ENCODE assay signal across 7 mouse cellular contexts in genomic region chr9:106891829-106892551, GRCm38 (mm10). TPM values are rescaled to one million over a fixed set of nuclear protein-coding genes. Genes with fewer than 3 reads are reported as not detected.
DNase-seq lines count a peak whose midpoint lies in the region; ATAC-seq lines count a peak whose summit lies in the region.

Gene Manf (minus strand): TSS chr9:106891979.

- H3K4me1 ChIP-seq in intestine, embryonic 15.5 days (replicated peaks): peaks cover 28% of the 10 kb centered on the region
- peaks cover 54% of the 10 kb centered on the region for H3K4me1 ChIP-seq in midbrain, embryonic 10.5 days

- H3K27ac ChIP-seq in intestine, embryonic 15.5 days: peak within 1 kb of the TSS; percentile 97
- H3K27ac ChIP-seq in midbrain, embryonic 10.5 days (replicated peaks): peak within 1 kb of the TSS; percentile 94

- no peaks in the 10 kb centered on the region for H3K27me3 ChIP-seq in intestine, embryonic 15.5 days (replicated peaks)
- H3K27me3 ChIP-seq in midbrain, embryonic 10.5 days (ENCODE audit: low read depth, poor library complexity, severe bottlenecking): no peaks in the 10 kb centered on the region

- H3K4me3 ChIP-seq in intestine, embryonic 15.5 days (replicated peaks): peak within 1 kb of the TSS; percentile 88
- H3K4me3 ChIP-seq in midbrain, embryonic 10.5 days: peak within 1 kb of the TSS; percentile 83

- H3K4me2 ChIP-seq in intestine, embryonic 15.5 days (replicated peaks): peak within 1 kb of the TSS; percentile 89

- WGBS in intestine, embryonic 15.5 days: under 1% methylated on average over 59 of the region's 59 CpGs
- under 1% methylated on average over 59 of the region's 59 CpGs for WGBS in midbrain, embryonic 10.5 days

- peak; percentile 99 for DNase-seq in adrenal gland, adult 2 months
- peak; percentile 96 for DNase-seq in embryo, embryonic 11.5 days (ENCODE audit: low read depth, low spot score)
- DNase-seq in gastrocnemius, postnatal 36 days: peak; percentile 91 to 96
- DNase-seq in left cerebral cortex, postnatal 25 days (ENCODE audit: low spot score in 2 of 2): peak; percentile 99 to 100
- DNase-seq in midbrain, embryonic 10.5 days (ENCODE audit: low spot score): peak; percentile 98
- DNase-seq in right cerebral cortex, postnatal 4 days: peak; percentile 93

- H3K9me3 ChIP-seq in intestine, embryonic 15.5 days: no peaks in the 10 kb centered on the region
- no peaks in the 10 kb centered on the region for H3K9me3 ChIP-seq in midbrain, embryonic 10.5 days (replicated peaks)

- ATAC-seq in intestine, embryonic 15.5 days: peak; percentile 98

- peaks cover 16% of the 10 kb centered on the region for H3K36me3 ChIP-seq in intestine, embryonic 15.5 days
- H3K36me3 ChIP-seq in midbrain, embryonic 10.5 days: peaks cover 40% of the 10 kb centered on the region

- intact Hi-C loops in gastrocnemius, postnatal 36 days (cut with DNase I): no loop called here
- intact Hi-C loops in left cerebral cortex, postnatal 25 days (cut with DNase I): no loop called here

- peak within 1 kb of the TSS; percentile 94 for H3K9ac ChIP-seq in intestine, embryonic 15.5 days

RNA-seq across cellular contexts. Expression of gene Manf, which starts in this region (rescaled TPM):
- total RNA-seq in adrenal gland, adult 2 months (2021): 100 to 1,000 TPM; 284 to 321 TPM
- 20.4 and 36.8 TPM in 2 replicates for polyA plus RNA-seq in adrenal gland, adult 2 months (2012; rRNA removed)
- 10 to 100 TPM; 38.1 to 41.5 TPM for total RNA-seq in gastrocnemius, postnatal 36 days (2021)
- polyA plus RNA-seq in intestine, embryonic 15.5 days (2015; fragmentation: Nextera tagmentation; extraction: Ambion mirVana): 360 and 388 TPM in 2 replicates
- 100 to 1,000 TPM; 150 to 155 TPM for total RNA-seq in left cerebral cortex, postnatal 25 days (2021)
- 231 and 297 TPM in 2 replicates for polyA plus RNA-seq in midbrain, embryonic 10.5 days (2016; fragmentation: Nextera tagmentation; extraction: Ambion mirVana)

Comparison
In these comparisons a context has a peak if more than half of its experiments do, and no peak if none do; other contexts are left out.
1. Peak in every context shown above with its lines: DNase-seq, ATAC-seq, H3K4me3 ChIP-seq and H3K27ac ChIP-seq.